Mouse (Mus musculus) layer of hippocampus, postnatal 10 days (tissue): ENCODE data around the gene Lgals1. TPM values are rescaled to one million over a fixed set of nuclear protein-coding genes. Genes with fewer than 3 reads are reported as not detected.

ENCODE experiments used
- DNase-seq, 2 experiments: peaks; one replicate each; pipeline ENCODE4 v3.0.0; 2021; ENCODE audit warnings: low spot score in 2 of 2
- total RNA-seq, 2 experiments: library from RNA; stranded (reverse); gene quantifications; 2 replicates each; pipeline ENCODE4 v1.2.3; 2021

Gene Lgals1
- total RNA-seq, 2 experiments from 2014 or later = 31.2 to 37.7 TPM

- DNase-seq = no peak
These were observed 18.1 kb upstream of the Lgals1 start for GRCm38 (mm10) chr15:78908399-78908798.

- DNase-seq = no peak
These were observed 17.5 kb upstream of the Lgals1 start for GRCm38 (mm10) chr15:78908982-78909381.

- peak in 1 of 2 experiments; percentile 51 for DNase-seq
These were observed 14.5 kb upstream of the Lgals1 start for GRCm38 (mm10) chr15:78912040-78912439.

- DNase-seq = peak; percentile 95 to 97
These were observed 12.9 kb upstream of the Lgals1 start, which contains the start of gene Pdxp for GRCm38 (mm10) chr15:78913632-78914090. TSS of gene Pdxp (plus strand) at chr15:78913919.

GRCm38 (mm10) chr15:78914091-78914822 lies 12.3 kb upstream of the Lgals1 start:
- DNase-seq = peak; percentile 61 to 73

GRCm38 (mm10) chr15:78914823-78915659 lies 11.5 kb upstream of the Lgals1 start:
- DNase-seq = no peak

- peak; percentile 70 to 75 for DNase-seq
These were observed 10.9 kb upstream of the Lgals1 start for GRCm38 (mm10) chr15:78915660-78916017.

- peak in 1 of 2 experiments; percentile 52 for DNase-seq
These were observed 10.3 kb upstream of the Lgals1 start for GRCm38 (mm10) chr15:78916052-78916826.

- no peak for DNase-seq
These were observed 8.4 kb upstream of the Lgals1 start for GRCm38 (mm10) chr15:78918126-78918525.

- no peak for DNase-seq
These were observed 6.6 kb upstream of the Lgals1 start for GRCm38 (mm10) chr15:78919914-78920313.

- DNase-seq = no peak
These were observed 3.8 kb upstream of the Lgals1 start for GRCm38 (mm10) chr15:78922700-78923099.

- no peak for DNase-seq
These were observed 2.9 kb upstream of the Lgals1 start for GRCm38 (mm10) chr15:78923585-78923984.

- DNase-seq = no peak
These were observed 1.4 kb upstream of the Lgals1 start for GRCm38 (mm10) chr15:78925129-78925528.

GRCm38 (mm10) chr15:78927021-78927787 lies 679 bp downstream of the Lgals1 start:
- DNase-seq = no peak

- DNase-seq = peak in 1 of 2 experiments; percentile 46
These were observed 1.4 kb downstream of the Lgals1 start for GRCm38 (mm10) chr15:78927788-78928457.

GRCm38 (mm10) chr15:78928539-78928938 lies 2.0 kb downstream of the Lgals1 start:
- DNase-seq = no peak

GRCm38 (mm10) chr15:78930192-78930706 lies 3.7 kb downstream of the Lgals1 start:
- no peak for DNase-seq

- no peak for DNase-seq
These were observed 4.4 kb downstream of the Lgals1 start for GRCm38 (mm10) chr15:78930801-78931426.

GRCm38 (mm10) chr15:78931577-78931976 lies 5.1 kb downstream of the Lgals1 start:
- DNase-seq = no peak
